Mouse (Mus musculus) megakaryocyte, embryonic 14.5 days (primary cell): Measurements from ENCODE around the gene Slc24a4.

Source experiments
- FLI1 ChIP-seq: IDR thresholded peaks from 2 replicates; pipeline ENCODE4 v1.6.1; 2012; ENCODE audit warnings: low read length, inconsistent platforms, mixed read lengths
- GATA1 ChIP-seq: IDR thresholded peaks from 3 replicates; pipeline ENCODE4 v1.6.1; 2012; ENCODE audit warnings: mixed read lengths, low read length, inconsistent platforms, borderline replicate concordance

- no peak for TF ChIP-seq GATA1
- TF ChIP-seq FLI1, result no peak
Observed at GRCm38 (mm10) chr12:102296967-102297366, 168.4 kb downstream of the Slc24a4 start.
